Mouse (Mus musculus) limb, embryonic 12.5 days (tissue): ENCODE data around the gene Mgst3. TPM values are rescaled to one million over a fixed set of nuclear protein-coding genes. Genes with fewer than 3 reads are reported as not detected.

Source experiments
- ATAC-seq: fragments of 200-750 bp; cut with Nextera tagmentation; 2 replicates; pipeline ENCODE4 v1.8.0; 2017; ENCODE audit warnings: low read depth, moderate TSS enrichment; ENCODE audit not compliant: insufficient number of reproducible peaks, insufficient read depth, low FRiP score, low TSS enrichment
- H3K27ac ChIP-seq: fragments of 300-500 bp; sonication (generic); 2 replicates; pipeline ENCODE4 v1.5.1; 2016; ENCODE audit warnings: mild to moderate bottlenecking, moderate library complexity
- H3K27me3 ChIP-seq: fragments of 300-500 bp; sonication (generic); 2 replicates; pipeline ENCODE4 v1.6.1; 2016; ENCODE audit warnings: mild to moderate bottlenecking, moderate library complexity
- H3K36me3 ChIP-seq: fragments of 300-500 bp; sonication (generic); 2 replicates; pipeline ENCODE4 v1.6.1; 2016; ENCODE audit warnings: mild to moderate bottlenecking, moderate library complexity
- H3K4me1 ChIP-seq: fragments of 300-500 bp; sonication (generic); replicated peaks from 2 replicates; pipeline ENCODE4 v1.6.1; 2016
- H3K4me2 ChIP-seq: fragments of 300-500 bp; sonication (generic); 2 replicates; pipeline ENCODE4 v1.6.1; 2016; ENCODE audit warnings: mild to moderate bottlenecking, moderate library complexity
- H3K4me3 ChIP-seq: fragments of 300-500 bp; sonication (generic); replicated peaks from 2 replicates; pipeline ENCODE4 v1.5.1; 2016; ENCODE audit warnings: mild to moderate bottlenecking
- H3K9ac ChIP-seq: fragments of 300-500 bp; sonication (generic); replicated peaks from 2 replicates; pipeline ENCODE4 v1.6.1; 2016; ENCODE audit warnings: mild to moderate bottlenecking, moderate library complexity
- H3K9me3 ChIP-seq: fragments of 300-500 bp; sonication (generic); 2 replicates; pipeline ENCODE4 v1.6.1; 2016; ENCODE audit warnings: mild to moderate bottlenecking, moderate library complexity
- WGBS: fragments of 180-500 bp; shearing (Covaris S2); methylation state at CpG from one replicate; pipeline ENCODE4 v1.1.7; 2016; 5-methylcytosine and 5-hydroxymethylcytosine counted together
- microRNA-seq: library from miRNA; unstranded; fragments of <30 nt; microRNA quantifications from one replicate; pipeline ENCODE4, GENCODE M21; 2017
- polyA plus RNA-seq: library from polyadenylated mRNA; unstranded; fragments of >200 nt; fragmentation: Nextera tagmentation; extraction: Ambion mirVana; gene quantifications from 2 replicates; pipeline ENCODE4 v1.2.1, GENCODE M21; 2016

Gene Mgst3
- polyA plus RNA-seq, 1 experiment from 2014 or later, result 35.5 TPM

- ATAC-seq, result no peak
- Histone ChIP-seq H3K4me3 (no peak overlapping the region), H3K27ac (no peak overlapping the region), H3K4me1 (no peaks in the 10 kb centered on the region), H3K9ac (no peak overlapping the region), H3K4me2 (no peak overlapping the region), H3K27me3 (peaks cover 21% of the 10 kb centered on the region), H3K9me3 (no peaks in the 10 kb centered on the region), H3K36me3 (no peaks in the 10 kb centered on the region)
- WGBS, result 85% methylated on average over 7 of the region's 9 CpGs
Observed at GRCm38 (mm10) chr1:167339177-167339781, 54.4 kb downstream of the Mgst3 start.

DNA sequence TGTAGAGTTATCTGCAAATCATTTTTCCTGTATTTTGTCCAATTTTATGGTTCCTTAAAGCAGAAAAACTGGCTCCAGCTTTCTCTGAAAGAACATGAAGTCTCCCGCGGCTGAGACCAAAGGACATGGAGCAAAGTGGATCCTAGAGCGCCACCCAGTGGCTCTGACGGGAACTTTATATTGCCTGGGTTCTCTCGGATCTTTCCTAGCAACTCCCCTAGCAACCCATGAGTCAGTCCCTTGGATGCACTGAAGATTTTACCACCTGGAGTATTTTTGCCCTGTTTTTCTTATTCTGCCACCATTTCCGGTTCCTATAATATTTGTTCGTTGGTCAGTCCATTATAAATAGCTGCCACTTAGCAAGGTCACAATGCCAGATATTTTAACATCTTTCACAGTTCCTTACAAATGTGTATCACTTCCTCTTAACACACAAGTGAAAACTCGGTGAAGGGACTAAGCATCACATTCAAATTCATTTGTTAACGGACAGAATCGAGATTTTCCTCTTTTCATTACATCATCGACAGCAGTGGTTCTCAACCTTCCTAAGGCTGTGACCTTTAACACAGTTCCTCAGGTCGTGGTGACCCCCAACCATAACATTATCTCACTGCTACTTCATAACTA lies 56.1 kb downstream of the Mgst3 start:
- ATAC-seq, result no peak
- peaks cover 12% of the 10 kb centered on the region for H3K36me3 ChIP-seq
- no peaks in the 10 kb centered on the region for H3K4me1 ChIP-seq
- H3K27me3 ChIP-seq, result peaks cover 21% of the 10 kb centered on the region
- no peak overlapping the region for H3K4me3 ChIP-seq
- H3K9me3 ChIP-seq, result no peaks in the 10 kb centered on the region
- no peak overlapping the region for H3K4me2 ChIP-seq
- WGBS, result 23% methylated on average over 12 of the region's 12 CpGs
- no peak overlapping the region for H3K9ac ChIP-seq
- no peak overlapping the region for H3K27ac ChIP-seq

DNA sequence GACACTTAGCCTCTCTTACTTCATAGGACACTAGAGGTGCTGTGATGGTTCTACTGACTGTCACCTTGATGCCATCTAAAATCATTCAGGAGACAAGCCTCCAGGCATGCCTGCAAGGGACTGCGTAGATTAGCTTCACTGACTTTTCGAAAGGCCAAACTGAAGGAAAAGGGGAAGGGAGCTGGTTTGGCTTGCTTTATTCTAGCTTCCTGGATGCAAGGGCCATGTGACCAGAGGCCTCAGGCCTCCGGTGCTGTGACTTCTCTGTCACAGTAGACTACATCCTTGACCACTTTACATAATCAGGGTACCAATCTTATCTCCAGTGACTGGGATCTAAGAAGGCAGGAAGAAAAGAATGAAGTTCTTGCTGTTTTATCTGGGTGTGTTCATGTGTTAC lies 57.2 kb downstream of the Mgst3 start:
- no peak for ATAC-seq
- Histone ChIP-seq H3K36me3 (peaks cover 24% of the 10 kb centered on the region), H3K9ac (no peak overlapping the region), H3K9me3 (no peaks in the 10 kb centered on the region), H3K27me3 (peaks cover 15% of the 10 kb centered on the region), H3K27ac (no peak overlapping the region), H3K4me3 (no peak overlapping the region), H3K4me1 (no peaks in the 10 kb centered on the region), H3K4me2 (no peak overlapping the region)
- WGBS, result 88% methylated on average over 3 of the region's 3 CpGs

GRCm38 (mm10) chr1:167331106-167331505 lies 62.5 kb downstream of the Mgst3 start:
- no peak for ATAC-seq
- H3K4me1 ChIP-seq, result no peaks in the 10 kb centered on the region
- 90% methylated on average over 8 of the region's 8 CpGs for WGBS
- H3K4me3 ChIP-seq, result no peak overlapping the region
- no peak overlapping the region for H3K9ac ChIP-seq
- no peak overlapping the region for H3K27ac ChIP-seq
- H3K27me3 ChIP-seq, result no peaks in the 10 kb centered on the region
- H3K4me2 ChIP-seq, result no peak overlapping the region
- H3K36me3 ChIP-seq, result peaks cover 62% of the 10 kb centered on the region
- H3K9me3 ChIP-seq, result no peaks in the 10 kb centered on the region

GRCm38 (mm10) chr1:167328776-167329175 lies 64.9 kb downstream of the Mgst3 start:
- no peaks in the 10 kb centered on the region for H3K9me3 ChIP-seq
- no peaks in the 10 kb centered on the region for H3K27me3 ChIP-seq
- no peak overlapping the region for H3K4me3 ChIP-seq
- 92% methylated on average over 6 of the region's 6 CpGs for WGBS
- H3K27ac ChIP-seq, result no peak overlapping the region
- H3K9ac ChIP-seq, result no peak overlapping the region
- H3K36me3 ChIP-seq, result peaks cover 76% of the 10 kb centered on the region
- H3K4me2 ChIP-seq, result no peak overlapping the region
- H3K4me1 ChIP-seq, result no peaks in the 10 kb centered on the region
- ATAC-seq, result no peak

Small RNA genes lying within 50 kb of the gene (microRNA-seq; reads per million reads assigned to microRNA genes)
- gene Gm25911, result 3.5 reads per million, percentile 10 among the genes with 10 or more reads in this experiment

Other genes with a start within 250 kb of the Mgst3 start
- gene Uck2, start 108.5 kb downstream of the Mgst3 start, polyA plus RNA-seq, result 119 and 133 TPM in 2 replicates
- gene Tmco1, start 85.5 kb downstream of the Mgst3 start, polyA plus RNA-seq, result 63.5 and 64.4 TPM in 2 replicates
- 42.3 and 43.9 TPM in 2 replicates for gene Aldh9a1, start 43.9 kb downstream of the Mgst3 start, polyA plus RNA-seq
- gene Lrrc52, start 72.9 kb upstream of the Mgst3 start, polyA plus RNA-seq, result not detected in 2 replicates
- 14.2 and 14.4 TPM in 2 replicates for gene Rxrg, start 204.5 kb upstream of the Mgst3 start, polyA plus RNA-seq